Mouse (Mus musculus) c-Kit-positive CD71-negative TER-119-negative erythroid progenitor cells, embryonic 14.5 days (primary cell): ENCODE measurements around the gene 1700024P04Rik.

Source experiments
- DNase-seq: peaks from one replicate; pipeline ENCODE4 v3.0.0-alpha.2; 2013; ENCODE audit warnings: low read depth

1700024P04Rik gene

DNA sequence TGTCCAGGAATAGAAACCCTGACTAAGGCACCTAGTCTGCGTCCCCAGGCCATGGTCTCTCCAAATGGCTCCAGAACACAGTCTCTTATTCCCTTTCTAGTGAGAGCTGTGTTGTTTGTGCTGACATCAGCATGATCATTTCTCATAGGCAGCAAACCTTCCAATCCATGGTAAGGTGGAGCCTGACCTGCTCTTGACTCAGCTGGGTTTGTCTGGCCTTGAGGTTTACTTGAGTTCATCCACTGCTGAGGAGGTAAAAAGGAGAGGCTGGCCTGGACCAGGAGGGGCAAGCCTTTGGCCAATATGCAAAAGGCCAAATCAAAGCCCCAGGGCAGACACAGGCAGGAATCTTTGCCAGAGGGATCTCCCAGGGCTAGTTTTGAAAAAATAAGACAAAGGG is 20.8 kb downstream of the 1700024P04Rik start:
- DNase-seq: no peak

DNA sequence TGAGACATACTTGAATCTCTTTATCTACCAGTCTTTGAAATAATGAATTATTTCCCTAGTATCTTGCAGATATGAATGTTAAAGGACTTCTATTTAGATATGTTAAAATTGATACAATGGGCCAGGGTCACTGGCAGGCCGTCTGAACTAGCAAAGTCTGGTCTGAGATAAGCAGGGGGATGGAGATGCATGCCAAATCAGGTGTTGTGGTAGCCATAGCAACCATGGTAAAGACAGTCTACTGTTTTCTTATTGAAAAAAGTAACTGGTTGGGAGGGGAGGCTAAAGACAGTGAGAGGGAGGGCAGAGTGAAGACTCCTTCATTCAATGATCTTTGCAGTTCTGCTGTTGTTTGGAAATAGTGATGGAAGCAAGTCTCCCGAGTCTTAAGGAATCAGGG is 26.2 kb downstream of the 1700024P04Rik start:
- DNase-seq: no peak

DNA sequence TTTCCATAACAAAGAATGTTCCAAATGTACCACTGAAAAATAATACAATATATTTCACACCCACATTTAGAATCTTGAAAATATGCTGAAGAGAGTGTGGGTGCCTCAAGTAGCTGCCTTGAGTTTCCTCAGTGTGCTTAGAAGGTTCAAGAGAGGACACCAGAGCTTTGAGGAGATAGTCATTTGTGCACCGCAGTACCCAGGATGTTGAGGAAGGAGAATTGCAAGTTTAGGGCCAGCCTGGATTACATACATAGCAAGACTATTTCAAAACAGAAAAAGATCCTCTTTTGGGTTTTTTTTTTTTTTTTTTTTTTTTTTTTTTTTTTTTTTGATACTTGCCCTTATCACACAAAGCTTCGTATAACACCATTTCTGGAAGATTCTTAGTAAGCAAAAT is 28.2 kb downstream of the 1700024P04Rik start:
- DNase-seq: no peak

DNA sequence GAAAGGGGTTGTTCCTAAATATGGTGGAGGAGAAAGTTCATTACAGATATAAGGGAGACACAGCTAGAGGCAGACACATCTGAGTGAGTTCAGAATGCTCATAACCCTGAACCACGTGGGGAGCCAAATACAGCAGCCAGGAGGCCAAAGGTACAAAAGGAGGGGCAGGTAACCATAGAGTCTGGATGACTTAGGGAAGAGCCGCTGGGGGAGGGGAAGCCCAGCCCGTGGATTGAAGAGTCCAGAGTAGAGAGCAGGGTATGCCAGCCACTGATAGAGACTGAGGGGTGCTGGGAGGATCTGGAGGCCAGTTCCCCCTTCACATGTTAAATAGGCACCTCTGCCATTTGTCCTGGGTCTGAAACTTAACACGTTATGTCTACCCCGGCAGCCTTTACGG is 28.7 kb downstream of the 1700024P04Rik start:
- no peak for DNase-seq

DNA sequence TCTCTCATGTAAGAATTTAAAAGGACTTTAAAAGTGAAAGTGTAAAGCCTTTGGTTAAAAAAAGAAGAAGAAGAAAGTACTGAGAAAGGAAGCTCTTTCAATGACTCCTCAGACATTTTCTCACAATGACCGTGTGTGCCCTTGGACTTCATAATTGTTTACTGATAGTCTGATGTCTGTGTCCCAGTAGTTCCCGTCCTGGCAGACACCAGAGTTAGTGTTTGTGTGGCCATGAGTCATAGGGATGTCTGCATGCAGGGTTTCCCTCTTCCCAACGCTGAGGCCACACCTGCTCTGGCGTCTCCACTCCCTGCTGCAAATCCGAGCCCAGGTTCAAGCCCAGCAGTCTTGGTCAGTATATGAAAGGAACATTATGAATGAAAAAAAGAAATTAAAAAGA is 29.1 kb downstream of the 1700024P04Rik start:
- DNase-seq: no peak

DNA sequence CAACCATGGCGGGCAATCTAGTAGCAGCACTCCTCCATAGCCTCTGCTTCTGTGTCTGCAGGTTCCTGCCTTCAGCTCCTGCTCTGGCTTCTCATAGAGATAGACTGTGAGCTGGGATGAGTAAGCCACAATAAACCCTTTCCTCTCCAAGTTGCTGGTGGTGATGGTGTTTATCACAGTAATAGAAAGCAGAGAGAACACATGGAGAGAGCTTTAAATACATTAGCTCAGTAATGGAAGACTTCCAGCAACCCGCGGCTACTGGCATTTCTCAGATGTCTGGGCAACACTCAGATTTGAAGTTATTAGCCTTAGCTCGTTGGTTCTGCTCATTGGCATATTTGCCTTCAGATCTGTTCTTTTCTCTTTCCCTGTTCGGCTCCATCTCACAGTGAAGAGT is 30.5 kb downstream of the 1700024P04Rik start:
- no peak for DNase-seq

DNA sequence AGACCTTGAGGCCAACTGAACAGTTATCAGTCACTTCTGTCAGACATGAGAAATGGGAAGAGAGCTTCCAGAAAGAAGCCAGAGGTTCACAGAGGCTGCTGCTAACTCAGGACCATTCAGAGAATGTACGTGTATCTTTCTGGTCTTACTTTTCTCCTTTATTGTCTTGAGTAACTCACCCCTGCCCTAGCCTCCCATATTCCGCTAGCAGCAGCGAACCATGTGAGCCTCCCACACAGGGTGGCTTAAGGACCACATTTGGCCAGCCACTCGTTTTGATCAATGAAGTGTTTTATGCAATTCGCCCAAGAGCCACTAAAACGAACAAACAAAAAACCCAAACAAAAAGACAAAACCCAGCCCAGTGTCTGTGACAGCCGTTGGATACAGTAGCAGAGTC is 32.4 kb downstream of the 1700024P04Rik start:
- no peak for DNase-seq

DNA sequence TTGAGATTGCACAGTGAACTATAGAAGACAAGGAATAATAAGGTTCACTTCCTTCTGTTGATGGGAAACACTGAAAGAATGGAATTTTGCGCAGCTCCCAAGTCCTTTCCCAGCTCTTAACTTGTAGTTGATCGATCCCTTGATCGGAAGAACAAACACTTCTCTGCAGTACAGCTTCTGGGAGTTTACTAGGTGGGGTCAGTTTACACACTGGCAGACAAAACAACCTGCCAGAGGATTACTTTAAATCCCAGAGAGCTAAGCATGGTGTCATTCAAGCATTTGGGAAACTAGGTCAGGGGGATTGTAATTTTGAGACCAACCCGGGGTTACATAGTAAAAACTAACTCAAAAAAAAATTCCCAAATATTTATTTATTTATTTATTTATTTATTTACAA is 36.2 kb downstream of the 1700024P04Rik start:
- DNase-seq: no peak

DNA sequence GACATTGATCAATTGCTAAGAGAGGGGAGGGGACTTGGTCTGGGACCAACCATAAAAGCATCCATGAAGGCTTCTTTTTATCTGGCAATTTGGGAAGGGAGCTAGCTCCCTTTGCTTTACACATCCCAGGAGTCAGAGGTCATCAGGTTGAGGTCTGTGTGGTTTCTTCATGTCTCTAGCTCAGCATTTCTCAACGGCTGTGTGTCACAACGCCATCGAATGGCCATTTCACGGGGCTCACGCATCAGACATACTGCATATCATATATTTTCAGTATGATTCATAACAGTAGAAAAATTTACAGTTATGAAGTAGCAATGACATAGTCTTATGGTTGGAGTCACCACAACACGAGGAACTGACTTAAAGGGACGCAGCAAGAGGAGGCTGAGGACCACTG is 37.9 kb downstream of the 1700024P04Rik start:
- no peak for DNase-seq

DNA sequence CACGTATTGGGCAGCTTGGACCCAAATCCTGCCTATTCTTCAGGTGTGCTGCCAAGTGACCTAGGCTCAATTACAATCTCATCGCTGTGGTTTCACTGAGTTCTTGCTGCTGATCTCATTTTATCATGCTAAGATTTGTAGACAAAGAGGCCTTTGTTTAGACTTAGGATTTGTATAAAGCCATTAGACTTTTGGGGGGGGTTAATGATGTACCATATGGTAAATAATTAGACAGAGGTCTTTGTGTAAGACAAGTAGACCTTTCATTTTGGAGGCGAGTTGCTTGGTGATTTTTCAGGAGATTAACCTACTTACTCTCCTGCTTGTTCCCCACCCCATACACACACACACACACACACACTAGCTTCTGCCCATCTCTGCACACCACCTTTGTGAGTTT is 38.5 kb downstream of the 1700024P04Rik start:
- no peak for DNase-seq

DNA sequence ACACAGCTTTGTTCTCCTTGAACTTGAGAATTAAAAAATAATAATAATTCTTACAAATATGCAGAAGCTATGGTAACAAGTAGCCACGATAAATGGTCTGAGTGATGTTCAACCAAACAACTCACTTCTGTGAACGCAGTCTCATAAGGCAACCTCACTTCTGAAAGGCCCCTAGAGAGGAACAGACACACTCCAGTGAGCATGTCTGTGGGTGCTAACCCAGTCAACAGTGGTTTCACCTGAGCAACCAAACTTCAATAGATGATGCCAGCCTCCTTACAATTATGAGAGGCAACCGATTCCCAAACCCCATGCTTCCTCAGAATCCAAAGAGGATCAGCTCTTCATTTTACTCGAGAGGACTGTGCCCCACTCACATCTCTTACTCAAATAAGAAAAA is 39.0 kb downstream of the 1700024P04Rik start:
- no peak for DNase-seq

DNA sequence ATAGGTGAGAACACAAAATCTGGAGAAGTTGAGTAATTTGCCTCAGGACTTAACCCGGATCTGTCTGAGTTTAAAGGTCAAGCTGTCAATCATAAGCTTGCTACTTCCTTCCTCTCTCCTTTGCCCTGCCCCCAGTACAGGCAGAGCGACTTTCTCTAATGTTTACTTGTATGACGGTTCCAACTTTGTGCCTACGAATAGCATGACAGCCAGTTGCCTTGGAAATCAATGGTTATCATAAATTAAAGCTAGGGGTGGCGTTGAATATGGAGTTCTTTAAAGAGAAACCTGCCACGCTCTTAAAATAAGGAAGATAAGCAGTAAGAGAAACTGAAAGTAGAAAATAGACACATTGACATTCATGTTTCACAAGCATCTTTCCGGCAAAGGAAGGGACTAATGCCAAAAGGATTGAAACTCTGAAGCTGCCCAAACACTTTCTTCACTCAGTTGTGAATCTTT is 39.7 kb downstream of the 1700024P04Rik start:
- DNase-seq: no peak

DNA sequence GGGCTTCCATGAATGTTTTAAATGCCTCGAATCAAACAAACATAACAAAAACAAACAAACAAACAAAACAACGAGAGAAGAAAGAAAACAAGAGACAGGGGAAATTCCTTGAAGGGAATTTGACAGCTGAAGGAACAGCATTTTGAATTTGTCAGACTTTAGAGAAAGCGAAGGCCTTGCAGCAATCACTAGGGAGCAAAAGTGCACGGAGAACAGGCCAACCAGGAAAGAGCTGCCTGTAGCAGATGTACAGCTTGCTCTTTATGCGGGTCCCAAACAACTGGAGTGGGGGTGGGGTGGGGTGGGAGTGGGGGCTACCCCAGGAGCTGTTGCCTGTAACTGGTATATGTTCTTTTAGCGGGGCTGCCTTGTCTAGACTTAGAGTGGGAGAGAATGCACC is 42.0 kb downstream of the 1700024P04Rik start:
- no peak for DNase-seq

DNA sequence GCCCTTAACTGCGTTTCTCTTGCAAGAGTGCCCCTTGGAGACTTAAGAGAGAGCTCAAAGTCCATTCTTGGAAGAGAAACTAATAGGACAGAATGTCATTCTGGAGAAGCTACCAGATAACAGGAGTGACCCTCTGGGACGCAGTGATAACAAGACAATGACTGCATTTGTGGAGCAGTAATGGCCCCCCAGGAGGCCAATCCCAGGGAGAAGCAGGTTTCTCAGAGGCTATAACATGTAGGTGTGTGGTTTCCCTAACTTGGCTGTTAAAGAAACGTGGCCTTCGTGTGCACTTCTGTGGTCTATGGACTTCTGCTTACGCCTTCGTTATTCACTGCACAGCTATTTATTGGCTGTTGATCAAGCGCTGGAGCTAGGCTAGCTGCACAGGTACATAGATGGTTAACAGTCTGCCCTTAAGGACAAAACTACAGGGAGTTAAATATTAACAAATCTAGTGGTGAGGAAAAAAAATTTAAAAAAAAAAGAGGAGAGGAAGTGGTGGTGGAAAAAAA is 42.5 kb downstream of the 1700024P04Rik start:
- DNase-seq: no peak

DNA sequence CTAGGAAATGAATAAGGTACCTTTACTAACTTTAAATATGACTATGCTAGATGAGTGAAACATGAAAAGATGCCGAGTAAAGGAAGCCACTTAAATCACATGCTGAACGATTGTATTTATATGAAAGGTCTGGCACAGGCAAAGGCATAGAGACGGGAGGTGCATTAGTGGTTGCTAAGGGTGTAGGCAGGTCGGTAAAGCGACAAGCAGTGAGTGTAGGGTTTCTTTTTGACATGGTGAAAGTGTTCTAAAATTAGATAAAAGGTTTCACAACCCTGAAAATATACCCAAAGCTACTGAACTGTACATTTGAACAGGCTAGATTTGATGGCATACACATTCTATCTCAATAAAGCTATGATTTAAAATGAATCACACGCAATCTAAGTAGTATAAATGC is 47.3 kb downstream of the 1700024P04Rik start:
- DNase-seq: no peak
